Mouse (Mus musculus) thymus, postnatal 14 days (tissue): Measurements from ENCODE around the gene Sox8.
A peak's percentile ranks its signal among the peaks of the same experiment; 100 is the strongest.

Experiments used
- DNase-seq: peaks from one replicate; pipeline ENCODE4 v3.0.0; 2021

The Sox8 gene

DNA sequence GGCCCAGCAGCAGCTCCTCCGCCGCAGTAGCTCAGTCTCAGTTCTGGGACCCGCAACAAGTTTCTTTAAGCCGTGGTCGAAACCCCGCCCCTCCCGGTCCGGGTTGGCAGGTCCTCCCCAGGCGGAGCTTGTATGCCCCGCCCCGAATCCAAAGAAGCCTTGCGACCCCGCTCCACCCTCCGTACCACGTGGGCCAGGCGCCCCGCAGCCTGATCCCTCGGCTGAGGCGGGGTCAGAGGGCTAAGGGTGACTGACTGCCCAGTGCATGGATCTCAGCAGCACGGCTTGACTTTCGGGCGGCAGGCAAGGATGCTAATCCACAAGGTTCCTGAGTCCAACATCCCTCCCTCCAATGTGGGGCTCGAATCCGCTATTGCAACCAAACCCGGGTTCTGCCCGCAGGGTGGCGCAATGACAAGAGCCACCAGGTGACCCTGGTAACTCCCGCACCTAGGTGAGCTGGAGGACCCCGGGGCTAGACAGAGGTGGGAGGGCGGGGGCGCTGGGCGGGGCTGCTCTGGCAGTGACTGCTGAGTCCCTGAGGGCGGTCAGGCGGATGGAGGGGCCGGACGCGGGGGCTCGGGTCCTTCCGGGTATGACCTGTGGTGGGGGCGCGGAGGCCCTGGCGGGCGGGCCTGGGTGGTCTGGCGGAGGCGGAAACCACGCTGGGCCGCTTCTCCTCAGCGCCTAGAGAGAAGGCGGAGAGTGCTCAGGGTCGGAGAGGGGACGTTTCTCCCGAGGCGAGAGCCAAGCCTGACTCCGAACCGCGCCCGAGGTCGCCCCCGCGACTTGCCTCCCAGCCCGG, at the start of gene Sox8:
Gene Sox8 (minus strand): TSS at position 39 of the 805 bp plus-strand sequence.
- DNase-seq: peak; percentile 79

DNA sequence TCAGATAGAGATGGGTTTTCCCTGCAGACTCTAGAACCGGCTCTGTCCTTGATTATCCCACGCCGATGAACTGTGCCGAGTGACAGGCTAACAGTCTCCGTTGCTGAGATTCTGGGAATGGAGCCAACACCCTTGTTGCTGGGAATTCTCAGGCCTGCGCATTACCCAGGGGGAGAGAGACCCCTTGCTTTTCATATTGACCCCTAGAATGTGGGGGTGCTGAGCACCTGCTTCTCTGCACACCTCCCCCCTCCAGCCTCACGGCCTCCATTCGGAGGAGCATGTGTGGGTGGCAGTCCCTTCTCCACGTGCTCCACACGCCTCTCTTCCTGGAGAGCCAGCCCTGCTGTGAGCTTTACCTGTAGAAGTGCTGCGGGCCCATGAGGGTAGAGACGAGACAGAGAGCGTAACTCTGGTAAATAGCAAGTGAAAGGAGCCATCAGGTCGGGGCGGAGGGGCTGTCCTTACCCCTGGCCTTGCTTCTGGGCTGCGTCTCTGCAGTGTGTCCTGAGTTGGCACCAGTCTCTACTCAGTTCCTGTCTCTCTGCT, 48.1 kb upstream of the Sox8 start:
- no peak for DNase-seq

DNA sequence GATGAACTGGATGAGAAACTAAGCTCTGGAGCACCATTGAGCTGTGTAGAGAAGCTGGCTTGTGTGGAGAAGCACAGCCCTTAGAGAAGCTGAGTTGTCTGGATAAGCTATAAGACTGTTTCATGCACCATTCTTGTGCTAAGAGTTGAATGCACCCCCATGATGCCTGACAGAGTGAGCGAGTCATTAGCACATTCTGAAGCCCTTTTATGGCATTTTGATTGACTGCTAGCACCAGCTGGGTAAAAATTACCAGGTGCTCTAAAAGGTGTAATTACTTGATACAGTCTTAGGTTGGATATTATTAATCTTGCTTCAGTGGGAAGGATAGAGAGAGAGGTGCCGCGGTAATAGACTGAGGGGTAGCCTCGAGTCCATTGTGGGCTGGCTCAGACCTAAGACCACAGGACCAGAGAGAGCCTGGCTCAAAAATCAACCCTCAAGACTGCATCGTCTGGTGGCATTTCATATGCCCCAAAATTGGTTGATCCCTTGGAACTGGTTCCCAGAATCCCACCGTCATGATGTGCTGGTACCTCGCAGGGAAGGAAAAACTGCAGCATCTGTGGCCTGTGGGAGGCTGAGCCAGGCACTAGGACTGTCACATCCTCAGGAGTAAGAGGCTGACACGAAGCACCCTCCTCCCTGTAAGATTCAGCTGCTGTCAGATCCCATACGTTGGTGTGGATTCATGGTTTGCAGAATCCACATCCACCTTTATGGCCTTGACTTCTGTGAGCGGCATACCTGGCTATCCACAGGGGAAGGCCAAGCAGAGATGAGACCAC, 44.4 kb upstream of the Sox8 start:
- no peak for DNase-seq

DNA sequence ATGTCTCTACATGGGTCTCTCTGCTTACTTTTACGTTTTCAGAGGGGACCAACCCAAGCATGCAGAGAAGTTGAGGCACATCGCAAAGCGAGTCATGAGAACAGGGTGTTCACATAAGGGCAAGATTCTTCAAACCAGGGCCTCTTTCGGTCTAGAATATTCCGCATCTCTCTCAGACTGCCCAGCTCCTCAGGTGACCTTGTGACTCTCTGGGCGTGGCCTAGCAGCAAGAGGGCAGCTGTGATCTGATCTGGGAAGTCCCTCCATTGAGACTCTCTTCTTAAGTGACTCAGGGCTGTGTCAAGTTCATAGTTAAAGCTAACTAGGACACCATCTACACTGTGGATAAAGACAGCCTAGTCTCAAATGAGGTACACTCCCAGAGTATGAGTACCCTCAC, 42.8 kb upstream of the Sox8 start:
- DNase-seq: no peak

DNA sequence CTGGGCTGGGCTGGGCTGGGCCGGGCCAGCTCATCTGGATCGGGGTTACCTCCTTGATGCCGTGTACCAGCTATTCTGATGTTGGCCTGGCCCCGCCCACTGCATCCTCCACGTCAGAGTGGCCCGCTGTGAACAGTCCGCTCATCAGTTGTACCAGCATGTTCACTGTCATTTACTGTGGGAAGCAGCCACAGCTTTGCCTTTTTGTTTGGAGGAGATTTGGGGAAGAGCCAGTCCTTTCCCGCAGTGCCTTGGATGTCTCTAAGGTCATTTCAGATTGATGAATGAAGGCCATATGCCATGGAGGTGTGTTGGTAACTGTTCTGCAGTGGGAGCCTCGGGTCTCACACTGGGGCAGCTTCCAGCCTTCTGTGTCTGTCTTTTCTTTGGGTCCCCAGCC, 42.1 kb upstream of the Sox8 start:
- DNase-seq: no peak

DNA sequence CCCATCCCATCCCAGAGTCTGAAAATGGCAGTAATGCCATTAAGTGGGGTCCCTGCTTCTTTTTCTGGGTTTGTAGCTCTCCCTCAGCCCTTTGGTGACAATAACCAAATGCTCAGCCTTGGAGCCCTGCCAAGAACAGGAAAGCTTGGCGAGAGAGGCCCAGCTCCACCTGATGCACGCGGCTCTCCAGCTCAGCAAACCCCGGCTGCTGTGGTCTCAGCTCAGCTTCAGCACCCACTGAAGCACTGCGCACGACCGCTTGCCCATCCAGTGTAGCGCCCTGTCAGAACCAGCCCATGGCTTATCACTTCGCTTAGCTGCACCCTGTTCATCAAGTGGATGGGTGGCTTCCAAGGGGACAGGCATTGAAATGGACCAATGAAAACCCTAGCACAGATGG, 39.7 kb upstream of the Sox8 start:
- peak; percentile 53 for DNase-seq

DNA sequence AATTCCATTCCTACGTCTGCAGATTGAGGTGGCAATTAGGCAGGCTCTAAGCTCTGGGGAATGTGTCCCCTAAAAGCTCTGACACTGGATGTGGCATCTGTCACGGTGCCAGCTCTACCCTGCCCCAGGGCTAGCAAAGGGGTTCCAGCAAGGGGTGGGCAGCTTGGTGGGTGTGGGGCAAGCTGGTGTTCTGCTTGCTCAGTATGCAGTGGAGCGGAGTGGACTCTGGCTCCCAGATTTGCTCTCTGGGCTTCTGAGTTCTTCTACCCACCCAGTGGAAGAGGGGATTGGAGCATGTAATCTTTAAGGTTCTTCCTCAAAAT, 39.0 kb upstream of the Sox8 start:
- no peak for DNase-seq

DNA sequence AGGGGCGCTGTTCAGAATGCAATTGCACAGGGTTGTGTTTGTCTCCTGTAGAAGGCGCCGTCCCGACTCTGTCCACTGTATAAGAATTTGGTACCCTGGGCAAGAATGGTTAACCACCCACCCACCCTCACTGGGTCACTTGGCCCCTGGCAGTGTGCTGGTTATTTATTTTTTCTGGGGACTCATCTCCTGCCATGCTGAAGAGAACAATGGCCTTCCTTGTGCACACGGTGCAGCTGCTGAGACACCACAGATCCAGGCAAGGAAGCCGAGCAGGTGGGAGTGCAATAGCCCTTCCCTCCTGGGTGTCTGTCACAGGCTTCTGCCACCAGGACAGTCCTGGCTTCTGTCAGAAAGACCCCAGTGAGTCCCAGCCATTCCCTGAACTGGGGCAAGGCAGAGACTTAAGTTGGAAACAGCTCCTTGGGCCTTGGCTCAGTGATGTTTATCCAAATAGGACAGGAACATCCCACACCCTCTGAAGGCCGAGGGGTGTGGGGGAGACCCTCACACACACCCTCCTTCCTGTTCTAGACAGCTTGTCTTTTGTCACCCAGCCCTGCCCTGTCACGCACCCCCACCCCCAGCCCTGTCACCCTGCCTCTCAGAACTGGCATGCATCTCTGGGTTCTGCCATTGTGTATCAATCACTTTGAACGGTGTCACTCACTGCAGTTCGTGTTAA, 38.5 kb upstream of the Sox8 start:
- peak; percentile 46 for DNase-seq

DNA sequence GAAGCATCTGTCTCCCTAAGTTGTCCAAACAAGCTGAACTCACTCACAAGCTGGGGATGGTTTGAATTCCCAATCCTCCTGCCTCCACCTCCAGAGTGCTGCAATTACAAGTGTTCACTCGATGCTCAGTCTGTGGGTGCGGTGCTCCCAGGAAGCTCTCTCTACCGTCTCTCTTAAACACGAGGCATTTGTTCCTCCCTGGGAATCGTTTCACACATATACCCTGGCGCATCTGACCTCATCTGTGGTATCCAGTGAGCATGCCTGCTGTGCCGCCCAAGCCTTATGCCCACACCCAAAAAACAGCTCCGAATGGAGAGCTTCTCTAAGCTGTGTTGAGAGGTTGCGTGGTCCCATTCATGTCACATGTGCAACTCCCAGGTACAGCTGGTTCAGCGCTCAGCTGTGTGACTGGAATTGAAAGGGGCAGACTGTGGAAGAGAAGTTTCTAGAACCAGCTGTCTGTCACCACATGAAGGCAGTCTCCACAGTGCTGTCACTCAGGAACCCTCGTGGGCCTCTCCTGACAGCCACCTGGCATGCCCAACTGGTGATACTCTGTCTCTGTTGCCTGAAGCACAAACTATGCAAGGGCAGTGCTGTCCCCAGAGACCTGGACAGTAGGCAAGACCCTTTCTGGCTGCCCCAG, 37.8 kb upstream of the Sox8 start:
- DNase-seq: peak; percentile 79

DNA sequence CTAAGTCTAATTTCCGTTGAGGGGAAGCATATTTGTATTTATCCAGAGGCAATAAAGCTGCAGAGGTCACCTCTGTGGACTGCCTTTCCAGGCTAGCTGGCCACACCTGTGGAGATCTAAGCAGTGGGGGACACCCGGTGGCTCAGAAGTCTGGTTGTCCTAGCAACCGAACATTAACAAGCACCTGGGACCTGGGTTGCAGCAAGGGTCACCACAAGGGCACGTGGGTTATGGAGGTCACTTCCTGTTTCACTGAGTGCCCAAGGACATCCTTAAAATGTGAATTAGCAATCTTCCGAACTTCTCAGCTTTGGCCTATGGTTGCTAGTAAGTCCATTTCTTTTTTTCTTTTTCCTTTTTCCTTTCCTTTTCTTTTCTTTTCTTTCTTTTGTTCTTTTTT, 33.7 kb upstream of the Sox8 start:
- no peak for DNase-seq

DNA sequence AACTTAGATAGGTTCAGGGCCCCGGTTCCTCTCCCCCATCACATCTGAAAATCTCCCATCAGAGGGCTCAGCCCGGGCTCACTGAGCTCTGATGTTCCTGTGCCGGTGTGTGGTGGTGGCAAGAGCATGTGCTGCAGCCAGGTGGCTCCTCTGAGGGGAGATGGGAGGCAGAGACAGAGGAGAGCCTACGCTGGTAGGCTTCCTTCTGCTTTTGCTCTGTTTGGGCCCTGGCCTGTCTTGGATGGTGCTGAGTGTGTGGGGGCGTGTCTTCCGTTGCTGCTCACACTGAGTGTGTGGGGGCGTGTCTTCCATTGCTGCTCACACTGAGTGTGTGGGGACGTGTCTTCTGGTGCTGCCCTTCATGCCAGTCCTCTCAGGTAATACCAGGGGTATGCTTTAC, 31.9 kb upstream of the Sox8 start:
- peak; percentile 65 for DNase-seq

DNA sequence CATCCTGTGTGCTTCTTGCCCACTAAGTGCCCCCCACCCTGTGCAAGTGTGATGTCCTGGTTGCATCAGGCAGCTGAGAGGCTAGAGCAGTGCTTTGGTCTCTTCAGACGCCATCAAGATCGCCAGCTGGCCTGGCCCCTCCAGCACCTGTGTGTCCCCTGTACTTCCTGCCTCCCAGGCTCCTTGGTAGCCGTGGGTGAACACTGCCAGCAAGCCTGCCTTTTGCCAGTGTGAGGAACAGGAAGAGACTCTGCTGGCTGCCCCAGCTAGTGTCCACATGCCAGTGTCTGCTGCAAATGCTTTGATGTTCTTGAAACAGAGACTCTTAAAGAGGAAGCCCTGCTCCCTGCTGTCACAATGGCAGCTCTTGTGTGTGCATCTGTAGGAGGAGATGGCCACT, 27.1 kb upstream of the Sox8 start:
- DNase-seq: peak; percentile 19

DNA sequence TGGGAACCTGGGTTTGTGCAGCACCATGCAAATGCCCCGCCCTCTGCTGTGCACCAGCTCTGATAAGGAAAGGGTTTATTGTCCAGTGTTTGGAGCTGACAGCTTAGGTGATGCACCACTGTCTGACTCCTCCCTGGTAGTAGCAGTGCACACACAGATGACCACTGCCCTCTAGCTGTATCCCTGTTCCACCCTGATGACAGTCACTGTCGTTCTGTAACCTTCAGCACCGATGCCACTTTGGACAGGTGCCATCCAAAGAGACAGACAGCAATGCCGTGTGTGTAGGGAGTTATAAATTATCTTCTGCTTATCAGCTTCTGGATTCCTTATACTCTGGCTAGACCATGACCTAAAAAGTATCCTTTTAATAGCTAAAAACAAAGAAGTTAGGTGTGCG, 25.0 kb upstream of the Sox8 start:
- no peak for DNase-seq

DNA sequence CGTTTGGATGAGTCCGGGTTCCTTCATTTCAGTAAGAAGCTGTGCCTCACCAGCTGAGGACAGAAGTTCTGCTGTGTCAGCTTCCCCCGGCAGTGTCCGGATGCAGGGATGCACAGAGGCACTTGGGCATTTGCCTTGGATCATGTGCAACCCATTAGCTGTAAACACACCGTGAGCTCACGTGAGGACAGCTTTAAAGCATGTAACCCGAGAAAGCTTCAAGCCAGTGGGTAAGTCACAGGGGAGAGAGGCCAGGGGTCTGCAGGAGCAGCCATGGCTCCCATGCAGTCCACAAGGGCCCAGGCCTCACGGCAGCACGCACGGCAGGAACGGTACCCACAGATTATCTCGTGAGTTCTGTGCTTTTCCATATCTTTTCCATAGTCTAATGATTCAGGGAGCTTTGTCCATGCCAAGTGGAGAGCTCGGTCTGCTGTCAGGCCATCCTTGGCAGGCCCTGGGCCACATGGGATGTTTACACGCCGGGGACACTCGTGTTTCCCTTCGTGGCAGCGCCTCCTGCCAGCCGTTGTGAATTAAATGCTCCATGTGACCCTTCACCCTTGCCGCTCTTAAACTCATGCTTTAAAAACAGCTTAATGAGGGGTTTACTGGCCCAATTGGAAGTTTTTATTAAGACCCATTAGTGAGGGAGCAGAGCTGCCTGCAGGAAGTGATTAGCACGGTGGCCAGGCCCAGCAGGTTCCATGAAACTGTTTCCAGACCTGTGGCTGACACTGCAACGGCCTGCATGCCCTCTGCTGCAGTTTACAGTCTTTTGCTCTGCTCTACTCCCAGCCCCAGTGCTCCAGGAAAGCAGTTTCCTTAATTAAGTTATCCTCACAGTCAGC, 23.1 kb upstream of the Sox8 start:
- no peak for DNase-seq

DNA sequence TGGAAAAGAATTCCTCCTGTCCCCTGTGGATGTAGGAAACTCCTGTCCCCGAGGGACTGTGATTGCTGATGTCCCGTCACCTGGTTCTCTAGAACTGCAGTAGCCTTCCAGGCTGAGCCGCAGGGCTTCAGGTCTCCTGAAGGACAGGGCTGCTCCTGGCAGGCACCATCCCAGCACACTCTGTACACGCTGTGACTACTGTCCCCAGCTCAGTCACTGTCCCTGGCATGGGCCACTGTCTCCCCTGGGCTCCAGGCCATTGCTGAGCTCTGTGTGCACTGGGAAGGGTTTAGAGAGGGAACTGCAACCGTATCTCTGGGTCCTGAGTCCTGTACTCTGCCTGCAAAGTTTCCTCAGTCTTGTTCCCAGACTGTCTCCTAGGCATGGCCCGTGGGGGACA, 21.9 kb upstream of the Sox8 start:
- DNase-seq: no peak

DNA sequence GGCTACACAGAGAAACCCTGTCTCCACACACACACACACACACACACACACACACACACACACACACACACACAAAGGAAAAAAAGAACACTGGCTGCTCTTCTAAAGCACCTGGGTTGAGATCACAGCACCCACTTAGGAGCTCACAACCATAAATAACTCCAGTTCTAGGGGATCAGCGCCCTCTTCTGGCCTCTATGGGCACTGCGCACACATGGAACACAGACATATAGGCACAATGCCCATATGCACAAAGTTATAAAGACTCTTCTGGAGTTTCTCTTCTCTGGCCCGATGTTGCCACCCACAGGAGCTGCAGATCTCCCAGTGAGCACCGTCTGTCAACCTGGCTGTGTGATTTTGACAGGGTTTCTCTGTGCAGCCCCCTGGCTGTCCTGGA, 20.5 kb upstream of the Sox8 start:
- DNase-seq: no peak

DNA sequence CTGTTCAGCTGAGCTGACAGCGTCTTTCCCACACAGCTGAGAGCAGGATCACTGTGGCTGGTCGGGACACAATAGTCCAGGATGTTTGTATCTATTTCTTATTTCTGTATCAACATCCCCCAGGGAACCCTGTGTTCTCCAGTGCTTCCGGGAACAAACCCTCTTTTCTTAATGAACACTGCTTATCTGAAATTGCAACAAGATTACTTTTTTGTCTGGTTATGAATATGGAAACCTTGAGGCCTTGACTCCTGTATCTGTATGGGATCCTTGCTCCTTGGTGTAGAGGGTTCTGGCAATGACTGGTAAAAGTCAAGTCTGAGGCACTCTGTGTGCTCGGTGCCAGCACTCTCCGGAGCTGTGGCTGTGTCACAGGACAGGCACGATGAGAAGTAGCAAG, 19.6 kb upstream of the Sox8 start:
- no peak for DNase-seq

DNA sequence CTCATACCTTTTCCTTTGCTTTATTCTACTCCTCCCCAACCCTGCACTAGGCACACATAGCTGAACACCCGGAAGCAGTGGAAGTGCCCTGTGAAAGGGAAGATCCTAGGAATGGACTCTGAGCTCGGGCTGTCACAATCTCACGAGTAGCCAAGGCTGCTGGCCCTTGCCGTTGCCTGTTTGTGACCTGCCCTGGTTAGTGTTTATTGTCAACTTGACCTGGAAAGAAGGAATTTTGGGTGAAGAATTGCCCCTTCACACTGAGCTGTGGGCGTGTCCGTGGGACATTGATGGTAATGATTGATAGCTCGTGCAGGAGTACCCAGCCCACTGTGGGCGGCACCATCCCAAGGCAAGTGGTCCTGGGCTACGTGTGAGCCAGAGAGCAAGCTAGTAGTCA, 14.2 kb upstream of the Sox8 start:
- no peak for DNase-seq

DNA sequence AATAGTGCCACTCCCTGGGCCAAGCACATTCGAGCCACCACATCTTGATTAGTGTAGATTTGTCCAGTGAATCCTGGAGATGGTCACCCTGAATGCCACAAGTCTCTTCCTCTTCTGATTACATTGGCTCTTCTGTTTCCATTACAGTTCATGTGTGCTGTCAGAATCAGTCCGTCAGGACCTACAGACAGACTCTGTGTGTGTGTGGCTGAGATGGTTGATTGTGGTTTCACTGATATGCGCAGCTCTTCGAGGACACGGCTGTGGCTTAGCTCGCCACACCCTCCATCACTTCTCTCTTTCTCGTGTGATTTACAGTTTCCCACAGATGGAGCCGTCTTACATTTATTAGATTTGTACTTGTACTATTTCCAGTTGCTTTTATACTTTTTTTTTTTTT, 13.4 kb upstream of the Sox8 start:
- no peak for DNase-seq

DNA sequence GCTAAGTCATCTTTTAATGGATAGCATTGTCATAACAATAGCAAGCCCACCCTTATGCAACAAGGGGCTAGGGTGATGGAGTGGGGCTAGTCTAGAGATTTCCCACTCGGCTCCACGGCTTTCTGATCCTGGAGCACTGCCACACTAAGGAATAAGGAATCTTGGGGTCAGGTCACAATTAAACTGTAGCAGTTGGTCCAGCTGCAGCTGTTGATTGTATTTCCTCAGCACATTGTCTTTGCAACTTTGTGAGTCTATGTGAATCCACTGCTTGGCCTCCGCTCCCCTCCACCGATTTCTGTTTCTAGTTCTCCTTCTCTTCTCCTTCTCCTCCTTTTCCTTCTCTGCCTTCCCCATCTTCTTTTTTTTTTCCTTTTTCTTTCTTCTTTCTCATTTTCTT, 12.6 kb upstream of the Sox8 start:
- no peak for DNase-seq

DNA sequence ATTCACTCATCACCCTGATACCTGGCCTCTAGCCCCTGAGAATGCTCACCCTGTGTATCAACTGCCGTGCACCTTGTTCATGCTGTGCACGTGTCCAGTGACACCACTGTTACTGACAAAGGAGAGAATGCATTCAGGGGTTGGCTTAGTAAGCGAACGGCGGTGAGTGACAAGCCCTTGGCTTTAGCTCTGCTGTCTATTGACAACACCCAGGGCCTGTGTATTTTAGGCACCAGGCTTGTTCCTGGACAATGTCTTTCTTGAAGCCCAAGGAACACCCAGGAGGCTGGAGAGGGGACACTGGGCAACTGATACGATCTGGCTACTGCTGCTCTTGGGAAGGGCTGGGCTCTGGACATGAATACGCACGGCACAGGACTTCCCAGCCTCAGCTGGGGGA, 11.6 kb upstream of the Sox8 start:
- no peak for DNase-seq

DNA sequence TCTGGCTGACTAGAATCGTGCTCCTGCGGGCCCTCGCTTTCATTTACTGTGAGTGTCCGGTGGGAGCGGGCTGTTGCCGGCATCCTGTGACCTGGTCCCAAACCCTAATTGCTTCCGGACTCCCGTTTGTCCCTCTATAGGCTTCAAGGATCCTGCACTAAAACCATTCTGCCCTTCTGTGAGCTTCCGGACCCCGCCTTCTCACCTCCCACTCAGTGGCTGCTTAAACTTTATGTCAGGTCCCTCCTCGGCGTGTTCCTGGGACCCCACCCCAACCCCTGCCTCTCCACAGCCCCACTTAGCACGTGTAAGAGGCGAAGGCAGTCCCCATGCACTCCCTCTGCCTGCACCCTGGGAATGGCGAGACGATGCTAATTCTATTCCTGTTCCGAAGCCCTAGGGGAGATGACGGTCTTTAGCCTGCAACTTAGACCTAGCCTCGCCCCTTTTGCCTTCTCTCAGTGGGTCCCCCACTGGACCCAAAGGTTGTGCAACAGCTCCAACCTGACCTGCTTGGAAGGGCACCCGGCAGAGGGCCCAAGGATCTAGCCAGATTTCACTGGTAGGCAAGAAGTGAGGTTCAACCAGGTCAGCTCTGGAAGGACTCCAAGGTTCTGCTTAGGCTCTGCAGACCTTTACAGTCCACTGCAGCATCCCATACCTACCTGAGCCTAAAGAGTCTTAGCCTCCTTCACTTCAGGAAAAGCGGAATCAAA, 9.0 kb upstream of the Sox8 start:
- peak; percentile 51 for DNase-seq
